Mouse (Mus musculus) testis, adult 2 months (tissue): ENCODE measurements around the gene Cbx8. TPM values are rescaled to one million over a fixed set of nuclear protein-coding genes. Genes with fewer than 3 reads are reported as not detected.

Source experiments
- H3K27ac ChIP-seq: fragments of 200-500 bp; 2 replicates; pipeline ENCODE4 v1.5.1; 2012; ENCODE audit warnings: low read depth, low read length; ENCODE audit not compliant: control insufficient read depth, insufficient read depth
- H3K27me3 ChIP-seq: fragments of 200-500 bp; 2 replicates; pipeline ENCODE4 v1.6.1; 2012; ENCODE audit warnings: mild to moderate bottlenecking, low read length, moderate library complexity; ENCODE audit not compliant: control insufficient read depth, insufficient read depth
- H3K36me3 ChIP-seq: fragments of 200-500 bp; 2 replicates; pipeline ENCODE4 v1.6.1; 2012; ENCODE audit warnings: mild to moderate bottlenecking, low read length; ENCODE audit not compliant: control insufficient read depth, insufficient read depth
- H3K4me1 ChIP-seq: fragments of 200-500 bp; 2 replicates; pipeline ENCODE4 v1.6.1; 2012; ENCODE audit warnings: low read length; ENCODE audit not compliant: control insufficient read depth, insufficient read depth
- H3K4me3 ChIP-seq: fragments of 200-500 bp; 2 replicates; pipeline ENCODE4 v1.5.1; 2012; ENCODE audit warnings: low read depth, mild to moderate bottlenecking, low read length, moderate library complexity, mixed read lengths; ENCODE audit not compliant: control insufficient read depth
- CTCF ChIP-seq: fragments of 200-500 bp; IDR thresholded peaks from 2 replicates; pipeline ENCODE4 v1.5.1; 2012; ENCODE audit warnings: low read depth, mild to moderate bottlenecking, inconsistent platforms, low read length, moderate library complexity; ENCODE audit not compliant: control insufficient read depth, insufficient read depth, insufficient replicate concordance
- POLR2A ChIP-seq: fragments of 200-500 bp; IDR thresholded peaks from 2 replicates; pipeline ENCODE4 v1.6.1; 2012; ENCODE audit warnings: low read depth, mild to moderate bottlenecking, inconsistent platforms, low read length, moderate library complexity; ENCODE audit not compliant: control insufficient read depth
- polyA plus RNA-seq: library from polyadenylated mRNA; depleted of rRNA; stranded (reverse); fragments of >200 nt; gene quantifications from 2 replicates; pipeline ENCODE4 v1.2.3, GENCODE M21; 2012

Gene Cbx8
- polyA plus RNA-seq, 1 experiment, result 0.53 TPM

GRCm38 (mm10) chr11:119086144-119086971 lies 45.6 kb upstream of the Cbx8 start, which contains the start of gene Cbx4:
TSS of gene Cbx4 (minus strand) at chr11:119086221.
- peak within 1 kb of the TSS; percentile 86 for H3K4me3 ChIP-seq
- peaks cover 2% of the 10 kb centered on the region; the same call in 1 of the 2 replicates for H3K27me3 ChIP-seq
- TF ChIP-seq CTCF (no peak), POLR2A (peak; percentile 70)
- peak within 1 kb of the TSS; percentile 73 for H3K27ac ChIP-seq
- H3K4me1 ChIP-seq, result peaks cover 67% of the 10 kb centered on the region
- no peaks in the 10 kb centered on the region for H3K36me3 ChIP-seq

- Histone ChIP-seq H3K27ac (peak overlapping the region; percentile 73), H3K4me3 (peak overlapping the region; percentile 86), H3K36me3 (no peaks in the 10 kb centered on the region), H3K27me3 (peaks cover 2% of the 10 kb centered on the region; the same call in 1 of the 2 replicates), H3K4me1 (peaks cover 61% of the 10 kb centered on the region)
- TF ChIP-seq CTCF (no peak), POLR2A (no peak)
These were observed 44.7 kb upstream of the Cbx8 start for GRCm38 (mm10) chr11:119085279-119086062.

DNA sequence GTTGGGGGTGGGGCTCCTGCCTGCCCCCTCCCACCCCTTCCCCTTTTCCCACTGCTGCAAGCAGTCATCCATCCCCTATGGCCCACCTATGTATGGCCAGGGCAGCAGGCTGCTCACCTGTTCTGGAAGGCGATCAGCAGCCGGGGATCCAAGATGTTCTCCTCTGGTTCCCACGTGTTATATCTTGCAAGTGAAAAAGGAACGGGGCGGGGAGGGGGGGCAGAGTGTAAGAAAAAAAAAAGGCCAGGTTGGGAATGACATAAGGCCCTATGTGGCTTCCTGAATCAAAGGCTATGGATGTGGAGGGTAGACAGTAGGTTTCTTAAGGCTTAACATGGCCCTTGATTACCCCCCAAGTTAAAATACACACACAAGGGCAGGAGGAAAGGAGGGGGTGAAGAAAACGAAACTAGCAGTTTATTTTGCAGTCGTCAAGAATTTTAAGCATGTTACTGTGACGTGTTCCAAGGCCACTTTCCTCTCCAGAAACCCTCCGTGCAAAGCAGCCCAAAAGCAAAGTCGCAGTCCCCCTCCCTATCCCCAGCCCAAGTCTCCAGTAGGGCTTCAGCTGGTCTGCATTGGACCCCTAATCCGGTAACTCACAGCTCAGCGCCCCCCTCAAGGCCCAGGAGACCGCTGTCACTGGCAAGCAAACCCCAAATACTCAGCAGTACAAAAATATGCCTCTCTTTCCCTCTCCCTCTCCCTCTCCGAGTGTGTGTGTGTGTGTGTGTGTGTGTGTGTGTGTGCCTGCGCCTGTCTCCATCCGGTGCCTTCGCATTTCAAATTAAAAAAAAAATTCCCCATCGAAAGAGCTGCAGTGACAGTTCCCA lies 43.9 kb upstream of the Cbx8 start:
- peak overlapping the region; percentile 61 for H3K27ac ChIP-seq
- H3K36me3 ChIP-seq, result no peaks in the 10 kb centered on the region
- H3K4me1 ChIP-seq, result peaks cover 54% of the 10 kb centered on the region
- TF ChIP-seq CTCF (no peak), POLR2A (no peak)
- H3K27me3 ChIP-seq, result peaks cover 2% of the 10 kb centered on the region; the same call in 1 of the 2 replicates
- H3K4me3 ChIP-seq, result peak overlapping the region; percentile 78

DNA sequence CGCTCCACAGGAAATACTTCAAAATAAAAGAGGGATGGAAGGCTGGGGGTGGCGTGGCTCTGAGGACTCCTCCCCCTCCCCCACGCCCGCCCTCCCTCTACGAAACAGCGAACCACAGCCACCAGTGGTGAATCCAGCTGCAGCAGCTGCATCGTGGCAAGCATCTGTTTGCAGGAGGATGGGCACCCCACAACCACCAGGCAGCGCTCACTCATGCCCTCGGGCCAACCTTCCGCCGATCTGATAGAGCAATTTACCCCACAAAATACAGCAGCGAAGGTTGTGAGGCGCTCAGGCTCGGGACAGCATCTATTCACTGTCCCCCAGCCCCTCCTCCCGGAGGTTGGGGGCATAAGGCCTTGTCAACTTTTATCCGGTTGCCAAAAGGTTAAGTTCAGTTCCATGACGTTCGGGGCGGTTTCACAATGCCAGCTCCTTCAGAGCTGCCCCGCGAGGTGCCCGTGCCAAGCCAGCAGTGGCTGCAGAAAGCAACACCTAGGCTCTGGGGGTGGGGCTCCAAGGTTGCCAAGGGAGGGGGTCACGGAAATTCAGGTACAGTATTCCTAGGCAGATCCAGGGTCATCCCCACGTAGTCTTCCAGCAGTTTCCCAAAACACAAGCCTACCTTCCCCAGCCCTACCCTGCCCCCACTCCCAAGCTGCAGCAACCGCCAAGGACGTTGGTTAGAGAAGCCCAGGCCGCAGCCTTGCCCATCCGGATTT lies 43.1 kb upstream of the Cbx8 start:
- H3K36me3 ChIP-seq, result no peaks in the 10 kb centered on the region
- H3K4me3 ChIP-seq, result no peak overlapping the region
- H3K27me3 ChIP-seq, result no peaks in the 10 kb centered on the region; the same call in 1 of the 2 replicates
- TF ChIP-seq CTCF, result no peak
- no peak for TF ChIP-seq POLR2A
- H3K4me1 ChIP-seq, result peaks cover 53% of the 10 kb centered on the region
- H3K27ac ChIP-seq, result no peak overlapping the region

DNA sequence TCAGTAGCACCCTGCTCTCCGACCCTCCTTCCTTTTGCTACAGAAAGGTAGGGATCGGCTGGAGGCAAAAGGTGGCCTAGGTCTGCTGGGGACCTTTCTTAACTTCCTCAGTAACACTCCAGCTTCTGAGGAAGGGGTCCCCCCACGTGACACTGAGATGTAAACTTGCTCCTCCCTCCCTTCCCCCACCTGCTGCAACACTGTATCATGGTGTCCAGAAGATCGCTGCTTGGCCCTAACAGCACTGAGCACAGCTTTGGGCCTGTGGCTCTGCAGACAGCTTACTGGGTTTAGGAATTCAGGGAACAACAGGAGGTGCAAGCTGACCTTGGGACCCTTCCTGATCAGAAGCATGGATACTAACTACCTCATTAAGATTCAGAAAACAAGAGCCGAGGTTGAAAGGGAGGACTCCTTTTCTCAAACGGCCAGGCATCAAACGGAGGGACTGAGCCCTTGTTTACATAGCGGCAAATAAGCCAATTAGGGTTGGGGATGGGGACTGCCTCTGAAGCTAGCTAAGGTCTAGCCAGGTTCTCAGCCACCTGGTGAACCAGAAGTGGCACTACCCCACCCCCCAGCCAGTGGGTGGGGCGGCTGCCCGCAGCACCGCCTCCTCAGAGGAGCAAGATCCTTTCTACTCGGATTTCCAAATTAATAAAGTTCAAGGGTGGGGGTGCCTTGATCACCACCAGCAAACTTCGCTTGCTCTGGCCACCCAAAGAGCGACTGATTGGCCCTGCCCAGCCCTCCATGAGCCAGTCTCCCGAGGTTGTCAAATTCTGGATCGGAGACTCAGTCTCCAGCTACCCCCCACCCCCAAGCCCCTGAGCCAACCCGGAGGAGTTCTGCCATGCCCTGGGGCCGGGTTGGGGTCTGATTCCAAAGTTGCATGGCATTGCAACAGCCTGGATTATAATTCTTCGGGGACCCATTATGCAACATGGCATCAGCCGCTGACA lies 42.1 kb upstream of the Cbx8 start:
- Histone ChIP-seq H3K36me3 (no peaks in the 10 kb centered on the region), H3K27me3 (no peaks in the 10 kb centered on the region; the same call in 1 of the 2 replicates), H3K4me3 (no peak overlapping the region), H3K4me1 (peaks cover 50% of the 10 kb centered on the region), H3K27ac (no peak overlapping the region)
- no peak for TF ChIP-seq POLR2A
- no peak for TF ChIP-seq CTCF
